Mouse (Mus musculus) kidney, embryonic 14.5 days (tissue): ENCODE measurements around the gene Myo15b. TPM values are rescaled to one million over a fixed set of nuclear protein-coding genes. Genes with fewer than 3 reads are reported as not detected.

Experiments
- ATAC-seq: fragments of 200-750 bp; cut with Nextera tagmentation; 2 replicates; pipeline ENCODE4 v1.8.0; 2017; ENCODE audit warnings: moderate number of reproducible peaks, mild to moderate bottlenecking, moderate TSS enrichment, moderate library complexity; ENCODE audit not compliant: low FRiP score, low TSS enrichment
- H3K27ac ChIP-seq: fragments of 300-500 bp; sonication (generic); 2 replicates; pipeline ENCODE4 v1.5.1; 2014; ENCODE audit warnings: low read depth, mild to moderate bottlenecking, low read length, moderate library complexity, mixed read lengths
- H3K27me3 ChIP-seq: fragments of 300-500 bp; sonication (generic); 2 replicates; pipeline ENCODE4 v1.6.1; 2014; ENCODE audit warnings: mild to moderate bottlenecking, low read length; ENCODE audit not compliant: control insufficient read depth, insufficient read depth
- H3K36me3 ChIP-seq: fragments of 300-500 bp; sonication (generic); 2 replicates; pipeline ENCODE4 v1.6.1; 2014; ENCODE audit warnings: low read length, mixed read lengths; ENCODE audit not compliant: control insufficient read depth, insufficient read depth
- H3K4me1 ChIP-seq: fragments of 300-500 bp; sonication (generic); 2 replicates; pipeline ENCODE4 v1.6.1; 2014; ENCODE audit warnings: low read length, mixed read lengths; ENCODE audit not compliant: control insufficient read depth, insufficient read depth
- H3K4me2 ChIP-seq: fragments of 300-500 bp; sonication (generic); replicated peaks from 2 replicates; pipeline ENCODE4 v1.6.1; 2014; ENCODE audit warnings: low read depth, mild to moderate bottlenecking, low read length
- H3K4me3 ChIP-seq: fragments of 300-500 bp; sonication (generic); 2 replicates; pipeline ENCODE4 v1.5.1; 2014; ENCODE audit warnings: mild to moderate bottlenecking, low read length
- H3K9ac ChIP-seq: fragments of 300-500 bp; sonication (generic); 2 replicates; pipeline ENCODE4 v1.6.1; 2014; ENCODE audit warnings: low read depth, mild to moderate bottlenecking, low read length, moderate library complexity
- H3K9me3 ChIP-seq: fragments of 300-500 bp; sonication (generic); 2 replicates; pipeline ENCODE4 v1.6.1; 2016; ENCODE audit warnings: low read length; ENCODE audit not compliant: control insufficient read depth
- whole genome bisulfite sequencing: fragments of 180-500 bp; shearing (Covaris S2); extraction: QIAGEN DNeasy Blood & Tissue Kit; methylation state at CpG from one replicate; pipeline ENCODE4 v1.1.7; 2014; 5-methylcytosine and 5-hydroxymethylcytosine counted together
- polyA plus RNA-seq: library from polyadenylated mRNA; unstranded; fragments of >200 nt; fragmentation: Nextera tagmentation; extraction: Ambion mirVana; gene quantifications from 2 replicates; pipeline ENCODE4 v1.2.1, GENCODE M21; 2014

Myo15b gene
- polyA plus RNA-seq, 1 experiment from 2014 or later = 5.5 TPM

DNA sequence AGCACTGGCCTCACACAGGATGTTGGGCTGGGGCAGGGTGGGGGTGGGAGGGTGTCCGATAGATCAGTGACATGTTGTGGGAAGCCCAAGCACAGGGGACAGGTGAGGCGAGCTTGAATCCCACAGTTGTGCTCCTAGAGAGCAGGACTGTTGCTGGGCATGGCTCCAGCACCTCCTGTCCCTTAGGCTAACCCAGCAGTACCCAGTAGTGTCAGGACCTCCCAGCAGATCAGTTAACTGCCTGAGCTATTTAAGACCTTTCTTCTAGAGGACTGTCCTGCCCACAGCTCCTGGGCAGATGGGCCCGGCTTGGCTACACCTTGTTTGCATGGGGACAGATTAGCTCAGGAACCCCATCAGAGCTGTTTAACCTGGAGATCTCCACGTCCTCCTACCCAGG lies 29.2 kb upstream of the Myo15b start:
- H3K4me3 ChIP-seq = no peak overlapping the region
- no peaks in the 10 kb centered on the region for H3K9me3 ChIP-seq
- no peak for ATAC-seq
- H3K4me2 ChIP-seq = no peak overlapping the region
- peaks cover 60% of the 10 kb centered on the region for H3K4me1 ChIP-seq
- no peaks in the 10 kb centered on the region for H3K36me3 ChIP-seq
- H3K27ac ChIP-seq = no peak overlapping the region
- WGBS = 53% methylated on average over 4 of the region's 4 CpGs
- no peaks in the 10 kb centered on the region for H3K27me3 ChIP-seq
- H3K9ac ChIP-seq = no peak overlapping the region

DNA sequence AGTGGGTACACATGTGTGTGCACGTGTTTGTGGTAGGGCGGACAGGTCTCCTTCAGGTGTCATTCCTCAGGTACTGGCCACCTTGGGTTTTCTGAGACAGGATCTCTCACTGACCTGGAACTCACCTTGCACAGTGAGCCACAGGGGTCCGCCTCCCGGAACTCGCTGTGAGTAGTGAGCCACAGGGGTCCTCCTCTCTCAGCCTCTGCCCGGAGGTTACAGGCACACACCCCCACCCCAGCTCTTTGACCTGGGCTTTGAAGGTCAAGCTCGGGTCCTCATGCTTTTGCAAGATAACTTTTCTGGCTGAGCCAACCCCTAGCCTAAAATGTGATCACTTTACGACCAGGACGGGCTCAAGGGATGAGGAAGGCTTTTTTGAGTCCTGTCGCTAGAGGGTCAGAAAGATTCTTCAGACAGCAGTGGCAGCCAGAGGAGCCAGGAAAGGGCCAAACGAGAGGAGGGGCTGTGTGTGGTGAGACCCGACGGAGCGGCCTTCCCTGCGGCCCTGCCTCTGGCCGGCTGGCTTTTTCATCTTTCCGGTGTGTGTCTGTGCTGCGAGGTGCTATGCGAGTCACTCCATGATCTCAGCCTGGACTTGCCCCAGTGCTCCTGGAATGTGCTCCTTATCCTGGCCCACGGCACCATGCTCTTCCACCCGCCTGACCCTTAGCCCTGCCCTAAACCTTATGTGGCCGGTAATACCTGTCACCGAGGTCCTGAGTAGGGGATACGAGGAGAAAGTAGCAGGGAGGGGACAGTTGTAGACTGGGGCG lies 27.5 kb upstream of the Myo15b start:
- peaks cover 66% of the 10 kb centered on the region for H3K4me1 ChIP-seq
- H3K27ac ChIP-seq = peak overlapping the region; percentile 90; the same call in 1 of the 2 replicates
- WGBS = 19% methylated on average over 25 of the region's 25 CpGs
- H3K4me3 ChIP-seq = no peak overlapping the region
- H3K9ac ChIP-seq = no peak overlapping the region; the same call in 1 of the 2 replicates
- H3K9me3 ChIP-seq = no peaks in the 10 kb centered on the region
- no peaks in the 10 kb centered on the region for H3K27me3 ChIP-seq
- peak; percentile 17; the same call in 1 of the 2 replicates for ATAC-seq
- H3K4me2 ChIP-seq = peak overlapping the region; percentile 10; the same call in 1 of the 2 replicates
- no peaks in the 10 kb centered on the region for H3K36me3 ChIP-seq

DNA sequence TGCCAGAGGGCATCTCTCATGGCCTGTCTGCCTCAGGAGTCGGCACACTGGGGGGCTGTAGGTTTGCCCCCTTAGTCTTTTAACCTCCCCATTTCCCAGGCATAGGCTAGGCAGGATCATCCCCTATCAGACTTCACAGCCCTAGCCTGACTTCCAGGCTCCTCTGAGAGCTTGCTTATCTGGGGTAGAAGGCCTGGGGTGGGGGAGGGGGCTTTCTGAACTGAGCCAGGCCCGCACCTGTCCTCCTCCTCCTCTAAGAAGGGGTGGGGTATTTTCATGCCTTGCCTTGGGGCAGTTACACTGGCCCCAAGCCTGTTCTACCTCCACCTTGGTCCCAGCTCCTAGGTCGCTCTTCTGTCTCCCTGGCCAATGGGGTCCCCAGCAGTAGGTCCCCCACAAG lies 26.7 kb upstream of the Myo15b start:
- peak; percentile 5; the same call in 1 of the 2 replicates for ATAC-seq
- Histone ChIP-seq H3K36me3 (no peaks in the 10 kb centered on the region), H3K27me3 (no peaks in the 10 kb centered on the region), H3K4me3 (no peak overlapping the region), H3K4me2 (no peak overlapping the region), H3K27ac (peak overlapping the region; percentile 90), H3K9ac (no peak overlapping the region; the same call in 1 of the 2 replicates), H3K9me3 (no peaks in the 10 kb centered on the region), H3K4me1 (peaks cover 66% of the 10 kb centered on the region)
- WGBS = 30% methylated on average over 3 of the region's 3 CpGs

DNA sequence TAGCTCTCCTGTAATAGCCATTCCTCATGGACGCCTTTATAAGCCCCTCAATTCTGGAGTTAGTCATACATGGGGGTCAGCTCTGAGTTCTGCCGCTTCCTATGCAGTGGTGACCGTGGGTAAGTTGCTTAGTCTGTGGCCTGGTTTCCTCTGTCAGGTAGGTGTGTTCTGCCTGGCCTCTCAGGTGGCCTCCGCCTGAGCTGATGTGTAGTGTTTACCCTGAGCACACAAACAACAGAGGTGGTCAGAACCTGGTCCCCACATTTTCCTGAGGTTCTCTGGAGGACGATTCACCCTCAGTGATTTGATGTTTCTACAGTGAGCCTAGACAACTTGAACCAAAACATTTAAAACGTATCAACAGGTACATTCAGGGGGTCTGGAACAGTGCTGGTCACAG lies 26.1 kb upstream of the Myo15b start:
- 50% methylated on average over 6 of the region's 6 CpGs for WGBS
- Histone ChIP-seq H3K9ac (no peak overlapping the region), H3K27ac (peak overlapping the region; percentile 90), H3K9me3 (no peaks in the 10 kb centered on the region), H3K4me2 (peak overlapping the region; percentile 23; the same call in 1 of the 2 replicates), H3K27me3 (no peaks in the 10 kb centered on the region), H3K4me3 (no peak overlapping the region), H3K36me3 (no peaks in the 10 kb centered on the region), H3K4me1 (peaks cover 70% of the 10 kb centered on the region)
- no peak for ATAC-seq

DNA sequence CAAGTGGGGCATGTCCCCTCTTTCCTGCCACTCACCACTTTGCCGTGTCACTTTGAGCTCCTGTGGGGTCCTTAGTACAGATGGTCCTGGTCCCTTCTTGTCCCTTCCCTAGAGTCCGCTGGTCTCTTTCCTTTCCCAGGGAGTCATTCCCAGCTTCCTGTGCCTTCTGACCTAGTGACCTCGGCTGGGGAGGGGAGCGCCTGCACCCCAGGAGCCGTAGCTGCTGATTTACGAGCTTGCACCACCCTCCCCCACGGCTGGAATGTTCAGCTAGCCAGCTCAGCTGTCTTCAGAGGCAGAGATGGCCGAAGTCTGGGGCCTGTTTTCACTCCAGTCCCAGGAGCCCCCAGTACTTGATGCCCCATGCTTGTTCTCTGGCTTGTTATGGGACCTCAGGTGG lies 25.7 kb upstream of the Myo15b start:
- ATAC-seq = peak; percentile 22
- no peaks in the 10 kb centered on the region for H3K36me3 ChIP-seq
- 0% methylated on average over 8 of the region's 8 CpGs for WGBS
- peak overlapping the region; percentile 90 for H3K27ac ChIP-seq
- no peaks in the 10 kb centered on the region for H3K27me3 ChIP-seq
- H3K9me3 ChIP-seq = no peaks in the 10 kb centered on the region
- H3K9ac ChIP-seq = 0 out of 2 replicates have a peak overlapping the region, but pooled peaks have one; percentile 5
- H3K4me1 ChIP-seq = peaks cover 71% of the 10 kb centered on the region
- H3K4me2 ChIP-seq = peak overlapping the region; percentile 23
- no peak overlapping the region for H3K4me3 ChIP-seq

DNA sequence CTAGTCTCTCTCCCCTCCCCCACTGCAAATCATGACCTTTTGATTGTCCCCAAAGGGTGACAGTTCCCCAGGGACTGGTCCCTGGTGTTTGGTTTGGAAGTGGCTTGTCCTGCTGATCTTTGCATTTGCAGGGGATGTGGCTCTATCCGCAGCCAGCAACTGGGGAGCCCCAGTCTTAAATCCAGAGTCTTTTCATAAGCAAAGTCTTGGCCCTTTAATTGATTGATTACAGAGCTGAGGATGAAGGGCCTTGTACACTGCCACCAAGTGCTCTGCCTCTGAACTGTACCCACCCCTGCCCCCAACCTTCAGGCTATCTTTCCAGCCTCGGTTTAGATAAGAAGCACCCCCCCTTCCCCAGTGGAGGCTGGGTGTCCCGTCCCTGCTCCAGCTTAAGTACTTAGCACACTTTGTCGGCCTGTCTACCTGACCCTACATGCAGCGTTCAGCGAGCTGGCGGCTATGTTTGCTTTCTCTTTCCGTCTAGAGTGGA lies 25.1 kb upstream of the Myo15b start:
- no peaks in the 10 kb centered on the region for H3K9me3 ChIP-seq
- no peaks in the 10 kb centered on the region for H3K27me3 ChIP-seq
- peak overlapping the region; percentile 5; the same call in 1 of the 2 replicates for H3K9ac ChIP-seq
- peak overlapping the region; percentile 90 for H3K27ac ChIP-seq
- no peak overlapping the region for H3K4me3 ChIP-seq
- peak; percentile 8; the same call in 1 of the 2 replicates for ATAC-seq
- peak overlapping the region; percentile 23; the same call in 1 of the 2 replicates for H3K4me2 ChIP-seq
- H3K4me1 ChIP-seq = peaks cover 71% of the 10 kb centered on the region
- 13% methylated on average over 8 of the region's 8 CpGs for WGBS
- no peaks in the 10 kb centered on the region for H3K36me3 ChIP-seq

DNA sequence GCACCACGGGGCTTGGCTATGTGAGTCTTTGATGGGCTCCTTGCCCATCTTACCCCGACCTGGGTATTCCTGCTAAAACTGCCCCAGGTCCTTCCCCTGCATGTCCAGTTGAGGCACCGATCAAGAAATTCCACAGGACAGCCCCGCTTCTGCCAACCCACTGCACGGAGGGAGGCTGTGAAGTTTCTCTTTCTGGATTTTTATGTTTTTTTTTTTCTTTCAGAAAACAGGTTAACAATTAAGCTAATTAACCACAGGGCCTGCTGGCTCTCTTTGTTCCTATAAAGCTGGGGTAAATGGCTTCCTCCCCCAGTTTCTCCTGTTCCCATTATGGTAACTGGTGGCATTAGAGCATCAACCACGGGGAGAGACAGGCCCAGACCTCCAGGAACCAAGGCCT lies 24.2 kb upstream of the Myo15b start:
- no peak for ATAC-seq
- 53% methylated on average over 6 of the region's 6 CpGs for whole genome bisulfite sequencing
- H3K9me3 ChIP-seq = no peaks in the 10 kb centered on the region
- H3K4me2 ChIP-seq = peak overlapping the region; percentile 2; the same call in 1 of the 2 replicates
- H3K4me3 ChIP-seq = no peak overlapping the region
- peak overlapping the region; percentile 90 for H3K27ac ChIP-seq
- no peaks in the 10 kb centered on the region for H3K36me3 ChIP-seq
- 0 out of 2 replicates have a peak overlapping the region, but pooled peaks have one; percentile 20 for H3K9ac ChIP-seq
- peaks cover 70% of the 10 kb centered on the region for H3K4me1 ChIP-seq
- H3K27me3 ChIP-seq = no peaks in the 10 kb centered on the region

DNA sequence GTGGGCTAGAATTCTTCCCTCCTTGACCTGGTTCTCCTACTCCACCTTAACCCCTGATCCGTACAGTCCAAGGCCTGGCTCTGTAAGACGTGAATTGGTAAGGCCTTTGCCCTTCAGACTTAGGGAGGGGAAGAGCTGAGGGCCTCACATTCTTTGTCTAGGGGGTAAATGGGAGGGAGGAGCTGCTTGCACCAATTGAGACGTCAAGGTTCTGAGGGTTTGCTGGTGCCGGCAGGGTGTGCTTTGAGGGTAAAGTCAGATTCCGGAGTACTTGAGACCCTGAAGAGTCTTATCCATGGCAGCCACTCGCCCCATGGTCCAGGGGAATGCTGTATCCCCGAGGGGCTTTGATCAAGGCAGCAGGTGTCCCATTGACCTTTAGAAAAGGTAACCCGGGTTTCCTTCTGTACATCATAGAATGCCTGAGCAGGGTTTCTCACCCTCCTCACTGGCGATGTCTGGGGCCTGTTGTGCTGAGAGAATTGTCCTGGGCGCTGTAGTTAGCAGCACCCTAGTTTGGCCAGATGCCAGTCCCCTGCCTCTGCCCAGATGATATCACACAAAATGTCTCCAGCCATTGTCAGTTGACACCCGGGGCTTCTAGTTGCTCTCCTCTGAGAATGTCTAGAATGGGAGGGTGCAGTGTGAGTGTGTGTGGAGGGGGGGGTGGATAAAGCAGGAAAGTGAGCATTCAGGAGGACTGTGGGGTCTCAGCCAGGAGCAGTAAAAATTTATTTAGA lies 21.4 kb upstream of the Myo15b start:
- no peak for ATAC-seq
- no peak overlapping the region for H3K4me2 ChIP-seq
- no peaks in the 10 kb centered on the region for H3K27me3 ChIP-seq
- no peaks in the 10 kb centered on the region for H3K36me3 ChIP-seq
- H3K27ac ChIP-seq = no peak overlapping the region
- no peak overlapping the region for H3K4me3 ChIP-seq
- no peaks in the 10 kb centered on the region for H3K9me3 ChIP-seq
- H3K4me1 ChIP-seq = peaks cover 55% of the 10 kb centered on the region
- 46% methylated on average over 11 of the region's 11 CpGs for WGBS
- no peak overlapping the region for H3K9ac ChIP-seq
